Mouse (Mus musculus) C2C12 (cell line): ENCODE results near the gene Mtf2. TPM values are rescaled to one million over a fixed set of nuclear protein-coding genes. Genes with fewer than 3 reads are reported as not detected.

Experiments
- H3K27me3 ChIP-seq: one replicate; pipeline ENCODE4 v1.6.1; 2011; ENCODE audit not compliant: control insufficient read depth, insufficient read depth, insufficient read length
- H3K36me3 ChIP-seq: one replicate; pipeline ENCODE4 v1.6.1; 2011; ENCODE audit not compliant: control insufficient read depth, insufficient read depth
- H3K4me3 ChIP-seq: one replicate; pipeline ENCODE4 v1.5.1; 2011; ENCODE audit warnings: mild to moderate bottlenecking, control low read depth; ENCODE audit not compliant: poor library complexity, insufficient read depth, severe bottlenecking
- H3K79me2 ChIP-seq: one replicate; pipeline ENCODE4 v1.6.1; 2011; ENCODE audit not compliant: control insufficient read depth, insufficient read depth
- H3K79me3 ChIP-seq: one replicate; pipeline ENCODE4 v1.6.1; 2011; ENCODE audit warnings: low read depth, control low read depth
- H3ac ChIP-seq: one replicate; pipeline ENCODE3; 2011; ENCODE audit warnings: low read depth; ENCODE audit not compliant: control insufficient read depth, insufficient read length
- CEBPB ChIP-seq: IDR thresholded peaks from one replicate; pipeline ENCODE4 v1.6.1; 2011; ENCODE audit warnings: low read depth, mild to moderate bottlenecking, control low read depth, moderate library complexity
- CTCF ChIP-seq: IDR thresholded peaks from one replicate; pipeline ENCODE4 v1.5.1; 2011; ENCODE audit not compliant: control insufficient read depth, insufficient read depth, insufficient read length
- FOSL1 ChIP-seq: IDR thresholded peaks from one replicate; pipeline ENCODE4 v1.8.0; 2011; ENCODE audit warnings: mild to moderate bottlenecking, low read length; ENCODE audit not compliant: poor library complexity, insufficient read depth, severe bottlenecking
- MAX ChIP-seq: IDR thresholded peaks from one replicate; pipeline ENCODE4 v1.6.1; 2011; ENCODE audit warnings: mild to moderate bottlenecking, control low read depth
- MYOD1 ChIP-seq: IDR thresholded peaks from one replicate; pipeline ENCODE4 v1.6.1; 2011; ENCODE audit warnings: low read depth; ENCODE audit not compliant: control insufficient read depth, insufficient read length
- MYOG ChIP-seq: IDR thresholded peaks from one replicate; pipeline ENCODE4 v1.6.1; 2011; ENCODE audit not compliant: control insufficient read depth, insufficient read length; ENCODE audit errors: extremely low read depth
- USF1 ChIP-seq: IDR thresholded peaks from one replicate; pipeline ENCODE4 v1.6.1; 2011; ENCODE audit warnings: low read depth, mild to moderate bottlenecking, control low read depth, moderate library complexity
- polyA plus RNA-seq: library from polyadenylated mRNA; unstranded; fragments of >200 nt; fragmentation: generic; extraction: Trizol; gene quantifications from one replicate; pipeline ENCODE4 v1.2.1, GENCODE M21; 2012; ENCODE audit warnings: missing spikeins

Mtf2 gene
- polyA plus RNA-seq, 1 experiment, result 12.0 TPM

DNA sequence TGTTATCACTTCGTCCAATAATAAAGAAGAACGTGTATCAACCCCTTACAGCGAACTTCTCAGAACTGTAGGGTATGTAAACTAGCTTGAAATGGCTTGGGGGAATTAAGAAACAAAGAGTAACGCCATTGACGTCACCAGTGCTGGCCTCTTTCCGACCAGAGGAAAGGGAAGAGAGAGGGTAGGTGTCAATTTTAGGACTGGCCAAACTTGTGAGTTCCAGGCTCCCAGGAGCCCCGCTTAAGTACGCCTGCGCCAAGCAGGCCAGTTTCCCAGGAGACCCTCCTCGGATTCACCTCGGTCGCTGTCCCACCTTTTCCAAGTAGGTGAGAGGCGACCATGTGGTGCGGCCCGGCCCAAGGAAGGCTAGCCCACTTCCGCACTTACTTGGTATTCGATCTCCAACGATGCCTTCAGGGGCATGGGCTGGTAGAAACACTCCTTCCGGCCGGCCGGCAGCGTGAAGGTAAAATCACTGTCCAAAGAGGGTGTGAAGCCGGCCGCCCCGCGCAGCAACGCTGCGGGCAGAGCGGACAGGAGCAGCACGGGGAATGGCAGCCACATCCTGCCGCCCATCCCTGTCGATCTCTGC is 66.5 kb downstream of the Mtf2 start:
- Histone ChIP-seq H3K79me3 (peaks cover 34% of the 10 kb centered on the region), H3K79me2 (peaks cover 50% of the 10 kb centered on the region), H3K27me3 (no peaks in the 10 kb centered on the region), H3ac (peak overlapping the region; percentile 97), H3K4me3 (peak overlapping the region; percentile 76), H3K36me3 (peaks cover 26% of the 10 kb centered on the region)
- TF ChIP-seq MYOG (no peak), FOSL1 (no peak), MAX (peak; percentile 33)

DNA sequence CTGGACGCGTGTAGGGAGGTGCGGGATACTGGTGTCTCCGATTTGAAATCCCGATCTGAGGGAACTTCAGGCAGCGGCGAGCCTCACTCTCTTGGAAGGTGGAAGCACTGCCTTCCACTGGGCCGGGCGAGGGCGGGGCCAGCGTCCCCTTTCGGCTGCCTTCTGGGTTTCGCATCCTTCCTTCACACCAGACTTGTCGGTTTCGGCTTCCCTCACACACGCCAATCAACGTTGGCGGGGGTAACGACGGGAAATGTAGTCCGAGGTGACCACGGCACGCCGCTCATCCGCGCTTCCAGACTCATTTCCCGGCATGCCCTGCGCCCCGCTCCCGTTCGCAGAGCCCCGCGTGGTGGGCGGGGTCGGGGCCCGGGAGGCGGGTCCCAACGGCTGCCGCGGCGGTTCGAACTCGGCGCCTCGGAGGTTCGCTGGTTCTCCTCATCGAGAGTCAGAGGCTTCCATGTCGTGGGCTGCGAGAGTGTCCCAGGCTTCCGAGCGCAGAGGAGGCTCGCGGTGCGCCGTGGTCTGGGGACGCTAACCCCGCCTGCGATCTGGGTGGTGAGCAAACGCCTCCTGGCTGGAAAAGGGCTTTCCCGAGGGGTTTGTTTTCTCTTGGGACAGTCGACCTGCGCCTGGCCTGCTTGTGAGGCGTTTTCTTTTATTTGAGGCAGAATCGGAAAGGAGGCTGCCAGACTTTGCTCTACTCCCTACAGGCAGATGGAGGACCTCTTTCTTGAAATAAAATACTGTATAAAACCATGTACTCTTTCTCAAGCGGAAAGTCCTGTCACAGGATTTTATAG is 67.2 kb downstream of the Mtf2 start, which contains the start of the genes Tmed5 and Ccdc18:
TSS of gene Tmed5 (minus strand) at position 180 of the 803 bp plus-strand sequence.
TSS of gene Ccdc18 (plus strand) at position 435 of the 803 bp plus-strand sequence.
- H3K36me3 ChIP-seq, result peaks cover 22% of the 10 kb centered on the region
- peak within 1 kb of the TSS; percentile 97 for H3ac ChIP-seq
- H3K79me3 ChIP-seq, result peaks cover 34% of the 10 kb centered on the region
- H3K79me2 ChIP-seq, result peaks cover 48% of the 10 kb centered on the region
- H3K4me3 ChIP-seq, result peak within 1 kb of the TSS; percentile 76
- no peaks in the 10 kb centered on the region for H3K27me3 ChIP-seq
- TF ChIP-seq USF1 (no peak), MYOG (no peak), FOSL1 (no peak), CEBPB (no peak), CTCF (no peak), MAX (no peak), MYOD1 (no peak)

DNA sequence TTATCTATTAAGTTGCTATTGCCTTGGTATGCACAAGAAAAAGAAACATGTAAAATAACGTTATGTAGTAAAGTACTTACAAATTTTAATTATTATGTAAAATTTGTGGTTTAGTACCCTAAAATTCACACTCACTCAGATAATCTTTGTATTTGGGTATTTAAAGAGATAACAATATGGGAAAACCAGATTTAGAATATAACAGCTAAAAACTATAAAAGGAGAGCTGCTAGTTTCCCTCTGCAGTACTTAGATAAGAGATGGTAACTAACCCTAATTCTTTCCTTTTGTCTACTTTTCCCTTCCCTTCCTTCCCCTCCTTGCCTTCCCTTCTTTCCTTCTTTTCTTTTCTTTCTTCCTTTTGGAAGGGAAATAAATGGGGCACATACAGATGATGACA is 87.1 kb downstream of the Mtf2 start:
- Histone ChIP-seq H3K79me3 (no peaks in the 10 kb centered on the region), H3K27me3 (no peaks in the 10 kb centered on the region), H3K4me3 (no peak overlapping the region), H3K36me3 (no peaks in the 10 kb centered on the region), H3ac (no peak overlapping the region), H3K79me2 (no peaks in the 10 kb centered on the region)
- no peak for TF ChIP-seq FOSL1

Other genes starting within 250 kb of the Mtf2 start
- 0.09 TPM for gene Ube2d2b, start 235.6 kb upstream of the Mtf2 start, polyA plus RNA-seq
- gene Evi5, start 190.6 kb upstream of the Mtf2 start, polyA plus RNA-seq, result 6.8 TPM
- gene Rpl5, start 165.2 kb upstream of the Mtf2 start, polyA plus RNA-seq, result 161 TPM
- 4.8 TPM for gene Fam69a, start 78.6 kb upstream of the Mtf2 start, polyA plus RNA-seq
- 16.8 TPM for gene Tmed5, start 66.9 kb downstream of the Mtf2 start, polyA plus RNA-seq
- gene Ccdc18, start 67.2 kb downstream of the Mtf2 start, polyA plus RNA-seq, result 0.55 TPM
- gene Dr1, start 203.2 kb downstream of the Mtf2 start, polyA plus RNA-seq, result 13.0 TPM
- 1.8 TPM for gene Pigg, start 246.9 kb downstream of the Mtf2 start, polyA plus RNA-seq